Mouse (Mus musculus): Measurements from ENCODE around the gene 1700018G05Rik.
"Not testable (repeated sequence)": the region's sequence is repeated elsewhere in the genome, so short reads cannot be mapped to it uniquely, and the experiment has no call there.

1700018G05Rik gene

GRCm38 (mm10) chrX:102928072-102928471 lies at the start of gene 1700018G05Rik:
Gene 1700018G05Rik, plus strand, starts transcription at chrX:102928372.
- not testable (repeated sequence) for DNase-seq (ENCODE audit: low spot score in 2 of 2)

DNA sequence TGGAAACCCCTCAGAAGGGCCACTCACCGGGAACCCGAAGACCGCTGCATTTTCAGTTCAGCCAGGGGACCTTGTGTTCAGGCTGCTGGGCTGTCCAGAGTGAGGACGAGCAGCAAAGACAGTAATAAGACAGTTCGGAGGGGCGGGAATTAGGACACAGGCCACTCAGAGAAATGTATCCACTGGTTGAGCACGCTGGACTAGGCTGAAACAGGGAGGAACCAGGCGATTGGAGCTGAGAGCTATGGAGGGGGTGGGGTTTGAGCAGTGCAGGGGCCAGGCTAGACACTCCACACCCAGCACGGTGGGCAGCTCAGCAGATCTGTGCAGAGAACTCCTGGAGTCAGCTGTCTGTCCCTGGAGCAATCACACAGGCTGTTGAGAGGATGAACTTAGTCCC lies 19.6 kb upstream of the 1700018G05Rik start, which contains the start of the genes Dmrtc1a and 1700011M02Rik:
Dmrtc1a (minus strand) TSS at position 101 of the 400 bp plus-strand sequence.
1700011M02Rik (plus strand) TSS at position 319 of the 400 bp plus-strand sequence.
- peak in 1 of 2 experiments; percentile 24 for DNase-seq (ENCODE audit: low spot score in 2 of 2)

DNA sequence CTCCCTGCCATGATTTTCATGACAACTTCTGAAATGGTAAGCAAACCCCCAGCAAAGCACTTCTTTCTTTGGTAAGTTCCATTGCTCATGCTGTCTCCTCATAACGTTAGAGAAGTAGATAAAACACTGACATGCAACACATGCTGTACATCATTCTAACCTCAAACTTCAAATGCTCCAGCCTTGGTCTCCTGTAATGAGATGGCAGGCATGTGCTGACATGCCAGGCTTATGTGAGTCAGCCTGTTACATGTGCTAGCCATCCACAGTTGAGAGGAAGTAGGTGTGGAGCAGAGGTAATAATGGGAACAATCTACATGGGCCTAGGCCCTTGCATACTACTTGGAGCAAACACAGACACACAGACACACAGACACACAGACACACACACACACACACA lies 13.3 kb upstream of the 1700018G05Rik start:
- not testable (repeated sequence) for DNase-seq (ENCODE audit: low spot score in 2 of 2)

GRCm38 (mm10) chrX:102926707-102927106 lies 1.5 kb upstream of the 1700018G05Rik start:
- DNase-seq (ENCODE audit: low spot score in 2 of 2) = not testable (repeated sequence)

DNA sequence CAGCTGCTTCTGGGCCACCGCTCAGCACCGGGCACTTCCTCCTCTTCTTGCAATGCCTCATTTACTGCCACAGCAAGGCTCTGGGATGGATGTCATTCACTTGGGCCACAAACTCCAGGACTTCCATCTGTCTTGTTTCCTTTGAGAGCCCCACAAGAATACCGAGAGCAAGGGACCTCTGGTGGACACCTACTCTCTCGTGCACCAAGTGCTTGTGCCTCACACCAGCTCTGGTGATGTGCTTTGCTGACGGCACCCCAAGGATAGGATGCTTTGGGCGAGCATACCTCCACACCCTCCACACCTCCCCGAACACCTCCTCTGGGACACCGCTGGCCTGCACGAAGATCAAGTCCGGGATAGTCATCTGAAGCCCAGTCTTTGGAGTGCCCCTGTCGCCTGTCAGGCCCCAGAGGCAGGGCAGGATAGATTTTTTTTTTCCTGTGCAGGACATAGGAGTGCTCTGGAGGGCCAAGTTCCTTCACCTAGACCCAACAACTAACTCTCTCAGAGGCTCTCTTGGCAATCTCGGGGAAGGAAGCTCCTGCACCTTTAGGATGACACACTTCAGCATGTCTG lies 4.9 kb downstream of the 1700018G05Rik start:
- DNase-seq (ENCODE audit: low spot score in 2 of 2) = no peak

GRCm38 (mm10) chrX:102933571-102934394 lies 5.6 kb downstream of the 1700018G05Rik start:
- no peak for DNase-seq (ENCODE audit: low spot score in 2 of 2)

- no peak for DNase-seq (ENCODE audit: low spot score in 2 of 2)
Observed at GRCm38 (mm10) chrX:102934395-102934764, 6.2 kb downstream of the 1700018G05Rik start.

- DNase-seq (ENCODE audit: low spot score in 2 of 2) = no peak
Observed at GRCm38 (mm10) chrX:102936743-102937142, 8.6 kb downstream of the 1700018G05Rik start.

DNA sequence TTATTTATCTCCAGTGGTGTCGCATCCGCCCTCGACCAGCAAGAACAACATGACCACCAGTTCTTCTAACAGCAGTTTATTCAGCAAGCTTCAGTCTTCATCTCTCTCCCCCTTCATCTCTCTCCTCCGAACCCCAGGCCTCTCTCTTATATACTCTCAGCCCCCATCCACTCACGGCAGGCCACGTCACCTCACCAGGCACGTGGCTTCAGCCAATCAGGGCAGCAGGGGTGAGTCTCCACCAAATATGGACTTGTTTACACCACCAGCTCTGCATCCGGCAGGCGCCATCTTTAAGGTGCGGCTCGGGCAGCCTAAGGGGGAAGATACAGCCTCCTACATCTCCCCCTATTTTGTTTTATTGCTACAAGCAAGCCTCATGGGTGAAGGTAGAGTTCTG lies 22.0 kb downstream of the 1700018G05Rik start:
- not testable (repeated sequence) for DNase-seq (ENCODE audit: low spot score in 2 of 2)

GRCm38 (mm10) chrX:102958917-102959316 lies 30.7 kb downstream of the 1700018G05Rik start:
- DNase-seq (ENCODE audit: low spot score in 2 of 2) = no peak

DNA sequence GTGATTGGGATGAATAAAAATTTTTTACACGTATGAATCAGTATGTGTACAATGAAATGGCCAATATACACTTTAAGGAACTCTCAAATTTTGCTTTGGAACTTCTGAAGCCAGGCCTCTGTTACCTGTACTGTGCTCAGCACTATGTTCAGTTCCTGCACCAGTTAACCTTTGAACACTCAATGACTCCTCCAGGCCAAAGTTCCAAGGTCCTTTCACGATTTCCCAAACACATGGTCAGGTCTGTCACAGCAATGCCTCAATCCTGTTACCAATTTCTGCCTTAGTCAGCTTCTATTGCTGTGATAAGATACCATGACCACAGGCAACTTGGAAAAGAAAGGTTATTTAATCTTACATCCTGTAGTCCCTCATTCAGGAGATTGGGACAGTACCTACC lies 32.4 kb downstream of the 1700018G05Rik start:
- DNase-seq (ENCODE audit: low spot score in 2 of 2) = no peak

All from spleen, postnatal 4 days (tissue).